Mouse (Mus musculus) heart, postnatal 36 days (tissue): Measurements from ENCODE around the gene Fndc3b. TPM values are rescaled to one million over a fixed set of nuclear protein-coding genes. Genes with fewer than 3 reads are reported as not detected.

Source experiments
- DNase-seq, 2 experiments: peaks; one replicate each; pipeline ENCODE4 v3.0.0; 2021 to 2022
- intact Hi-C: fragments of 180-260 bp; cut with DNase I; formaldehyde crosslinking; loops from one replicate; pipeline ENCODE4 v1.15.1; 2025
- total RNA-seq, 2 experiments: library from RNA; stranded (reverse); gene quantifications; 2 replicates each; pipeline ENCODE4 v1.2.3; 2021

Fndc3b gene
- total RNA-seq, 2 experiments from 2014 or later = 58.3 to 58.7 TPM

GRCm38 (mm10) chr3:27600645-27601044, 110.5 kb downstream of the Fndc3b start:
- intact Hi-C loops = no loop called here
- peak in 1 of 2 experiments; percentile 34 for DNase-seq

- DNase-seq = peak in 1 of 2 experiments; percentile 46
- intact Hi-C loops = no loop called here
Observed at GRCm38 (mm10) chr3:27600197-27600596, 110.9 kb downstream of the Fndc3b start.

GRCm38 (mm10) chr3:27598437-27599382, 112.4 kb downstream of the Fndc3b start:
- intact Hi-C loops = no loop called here
- peak in 1 of 2 experiments; percentile 46 for DNase-seq

GRCm38 (mm10) chr3:27593485-27594138, 117.5 kb downstream of the Fndc3b start:
- intact Hi-C loops = no loop called here
- DNase-seq = no peak

GRCm38 (mm10) chr3:27592728-27593484, 118.2 kb downstream of the Fndc3b start:
- intact Hi-C loops = no loop called here

GRCm38 (mm10) chr3:27590823-27591222, 120.3 kb downstream of the Fndc3b start:
- intact Hi-C loops = no loop called here
- DNase-seq = no peak

More at GRCm38 (mm10) chr3:27592728-27593484, 118.2 kb downstream of the Fndc3b start:
- DNase-seq = no peak

- intact Hi-C loops = no loop called here
Observed at GRCm38 (mm10) chr3:27589305-27589704, 121.8 kb downstream of the Fndc3b start.

GRCm38 (mm10) chr3:27588604-27589003, 122.5 kb downstream of the Fndc3b start:
- intact Hi-C loops = no loop called here
- DNase-seq = no peak

More at GRCm38 (mm10) chr3:27589305-27589704, 121.8 kb downstream of the Fndc3b start:
- no peak for DNase-seq

- intact Hi-C loops = no loop called here
- peak; percentile 41 to 62 for DNase-seq
Observed at GRCm38 (mm10) chr3:27584607-27585605, 126.2 kb downstream of the Fndc3b start.

GRCm38 (mm10) chr3:27581931-27582840, 128.9 kb downstream of the Fndc3b start:
- intact Hi-C loops = no loop called here
- no peak for DNase-seq

- intact Hi-C loops = no loop called here
- no peak for DNase-seq
Observed at GRCm38 (mm10) chr3:27580956-27581355, 130.2 kb downstream of the Fndc3b start.

- intact Hi-C loops = loop anchor here (5.0 to 10.0 kb wide), 2 partner anchors 132 to 285 kb away; partner anchors contain the start of gene Fndc3b
- DNase-seq = no peak
Observed at GRCm38 (mm10) chr3:27579894-27580613, 131.1 kb downstream of the Fndc3b start.

GRCm38 (mm10) chr3:27579229-27579628, 131.9 kb downstream of the Fndc3b start:
- intact Hi-C loops = loop anchor here (5.0 to 10.0 kb wide), 2 partner anchors 133 to 286 kb away; partner anchors contain the start of gene Fndc3b

GRCm38 (mm10) chr3:27577349-27578025, 133.6 kb downstream of the Fndc3b start:
- no peak for DNase-seq
- intact Hi-C loops = loop anchor here (5.0 to 10.0 kb wide), 2 partner anchors 135 to 287 kb away; partner anchors contain the start of gene Fndc3b

More at GRCm38 (mm10) chr3:27579229-27579628, 131.9 kb downstream of the Fndc3b start:
- no peak for DNase-seq

GRCm38 (mm10) chr3:27574241-27574640, 136.9 kb downstream of the Fndc3b start:
- intact Hi-C loops = loop anchor here (5.0 to 10.0 kb wide), 2 partner anchors 68 to 291 kb away; no protein-coding TSS in a partner anchor

GRCm38 (mm10) chr3:27573458-27573857, 137.6 kb downstream of the Fndc3b start:
- DNase-seq = no peak
- intact Hi-C loops = loop anchor here (5.0 to 10.0 kb wide), 2 partner anchors 69 to 291 kb away; no protein-coding TSS in a partner anchor

More at GRCm38 (mm10) chr3:27574241-27574640, 136.9 kb downstream of the Fndc3b start:
- DNase-seq = no peak
